In genomic region chr8:122997963-122998362, GRCm38 (mm10) we compare ENCODE assay signal across 25 mouse cellular contexts. TPM values are rescaled to one million over a fixed set of nuclear protein-coding genes. Genes with fewer than 3 reads are reported as not detected.
DNase-seq lines count a peak whose midpoint lies in the region; ATAC-seq lines count a peak whose summit lies in the region.
"Had no signal": no experiment of that assay in that cellular context is flagged by ENCODE, and none has a peak within 500 bp of the region (broad histone marks: within the 10 kb centered on the region; RNA-seq: fewer than 3 reads in every experiment).

No protein-coding gene starts in this region.

- peaks cover 55% of the 10 kb centered on the region for H3K4me1 ChIP-seq in heart, embryonic 13.5 days
- peaks cover 24% of the 10 kb centered on the region for H3K4me1 ChIP-seq in hindbrain, embryonic 13.5 days (replicated peaks)
- peaks cover 18% of the 10 kb centered on the region for H3K4me1 ChIP-seq in hindbrain, embryonic 14.5 days (replicated peaks; ENCODE audit: control insufficient read depth, insufficient read depth, low read length)
- H3K4me1 ChIP-seq in midbrain, embryonic 13.5 days (replicated peaks): peaks cover 26% of the 10 kb centered on the region

- H3K9me3 ChIP-seq in heart, embryonic 13.5 days: no peaks in the 10 kb centered on the region
- no peaks in the 10 kb centered on the region for H3K9me3 ChIP-seq in hindbrain, embryonic 13.5 days
- no peaks in the 10 kb centered on the region for H3K9me3 ChIP-seq in hindbrain, embryonic 14.5 days (ENCODE audit: control insufficient read depth, low read length)
- no peaks in the 10 kb centered on the region for H3K9me3 ChIP-seq in midbrain, embryonic 13.5 days
- H3K9me3 ChIP-seq: heart, embryonic 12.5 days; intestine, embryonic 15.5 days had no signal

- ATAC-seq in heart, embryonic 13.5 days (ENCODE audit: extremely low read depth, insufficient number of reproducible peaks, low FRiP score, low TSS enrichment): no peak
- no peak for ATAC-seq in hindbrain, embryonic 13.5 days (ENCODE audit: low FRiP score)
- ATAC-seq in hindbrain, embryonic 14.5 days (ENCODE audit: low FRiP score): no peak
- ATAC-seq in midbrain, embryonic 13.5 days: no peak
- ATAC-seq: CD4-positive, CD25-positive, alpha-beta regulatory T cell, adult 4 months; forebrain, embryonic 14.5 days; forebrain, postnatal 0 days; hindbrain, embryonic 16.5 days; intestine, embryonic 15.5 days; Patski had no signal

- no peak overlapping the region for H3K4me2 ChIP-seq in heart, embryonic 13.5 days
- no peak overlapping the region for H3K4me2 ChIP-seq in hindbrain, embryonic 13.5 days
- no peak overlapping the region for H3K4me2 ChIP-seq in hindbrain, embryonic 14.5 days (replicated peaks)
- no peak overlapping the region for H3K4me2 ChIP-seq in midbrain, embryonic 13.5 days (replicated peaks)
- H3K4me2 ChIP-seq: heart, embryonic 12.5 days; intestine, embryonic 15.5 days had no signal

- no peak for DNase-seq in heart, postnatal 25 days (ENCODE audit: low spot score)
- no peak for DNase-seq in hindbrain, embryonic 14.5 days (ENCODE audit: low spot score)
- DNase-seq in 3T3-L1 (ENCODE audit: low read depth, low spot score) (peak; percentile 65), NIH3T3 (ENCODE audit: low read depth) (peak; percentile 38)
- no peak for DNase-seq in thymus, postnatal 25 days
- DNase-seq: adrenal gland, postnatal 10 days; adrenal gland, postnatal 36 days; cerebellum, adult 18-20 months; cerebellum, adult 9-10 months; cerebellum, postnatal 14 days; forebrain, postnatal 0 days; gastrocnemius, adult 2 months; gastrocnemius, postnatal 14 days; heart, postnatal 10 days; heart, postnatal 4 days; kidney, adult 18-20 months had no signal

- intact Hi-C loops in heart, postnatal 25 days (cut with DNase I): loop anchor here (5.0 kb wide), 1 partner anchor 34 kb away; no protein-coding TSS in a partner anchor

- no peaks in the 10 kb centered on the region for H3K36me3 ChIP-seq in heart, embryonic 13.5 days
- H3K36me3 ChIP-seq in hindbrain, embryonic 13.5 days: no peaks in the 10 kb centered on the region
- no peaks in the 10 kb centered on the region for H3K36me3 ChIP-seq in hindbrain, embryonic 14.5 days (replicated peaks; ENCODE audit: control insufficient read depth, insufficient read depth)
- no peaks in the 10 kb centered on the region for H3K36me3 ChIP-seq in midbrain, embryonic 13.5 days
- H3K36me3 ChIP-seq: heart, embryonic 12.5 days; intestine, embryonic 15.5 days had no signal

- WGBS in heart, embryonic 13.5 days: 53% methylated on average over 4 of the region's 4 CpGs
- WGBS in hindbrain, embryonic 13.5 days: 75% methylated on average over 4 of the region's 4 CpGs
- 80% methylated on average over 4 of the region's 4 CpGs for WGBS in hindbrain, embryonic 14.5 days
- WGBS in midbrain, embryonic 13.5 days: 76% methylated on average over 4 of the region's 4 CpGs

- no peak overlapping the region for H3K4me3 ChIP-seq in heart, embryonic 13.5 days
- H3K4me3 ChIP-seq in hindbrain, embryonic 13.5 days: no peak overlapping the region
- H3K4me3 ChIP-seq in hindbrain, embryonic 14.5 days (replicated peaks; ENCODE audit: low read length): no peak overlapping the region
- no peak overlapping the region for H3K4me3 ChIP-seq in midbrain, embryonic 13.5 days (replicated peaks)
- H3K4me3 ChIP-seq: gastrocnemius, adult 2 months; heart, embryonic 12.5 days; intestine, embryonic 15.5 days had no signal

- peak overlapping the region; percentile 52; the same call in 1 of the 2 replicates for H3K9ac ChIP-seq in heart, embryonic 13.5 days
- no peak overlapping the region for H3K9ac ChIP-seq in hindbrain, embryonic 13.5 days
- H3K9ac ChIP-seq in hindbrain, embryonic 14.5 days: no peak overlapping the region
- H3K9ac ChIP-seq in midbrain, embryonic 13.5 days (replicated peaks): no peak overlapping the region
- H3K9ac ChIP-seq: forebrain, postnatal 0 days; heart, embryonic 12.5 days; intestine, embryonic 15.5 days had no signal

- no peaks in the 10 kb centered on the region for H3K27me3 ChIP-seq in heart, embryonic 13.5 days (replicated peaks)
- H3K27me3 ChIP-seq in hindbrain, embryonic 13.5 days: no peaks in the 10 kb centered on the region
- no peaks in the 10 kb centered on the region for H3K27me3 ChIP-seq in hindbrain, embryonic 14.5 days (ENCODE audit: control insufficient read depth, insufficient read depth, low read length)
- no peaks in the 10 kb centered on the region for H3K27me3 ChIP-seq in midbrain, embryonic 13.5 days
- H3K27me3 ChIP-seq: heart, embryonic 12.5 days; intestine, embryonic 15.5 days; Patski had no signal

- peak overlapping the region; percentile 20; the same call in 1 of the 2 replicates for H3K27ac ChIP-seq in heart, embryonic 13.5 days (replicated peaks)
- H3K27ac ChIP-seq in hindbrain, embryonic 13.5 days: 0 out of 2 replicates have a peak overlapping the region, but pooled peaks have one; percentile 8
- no peak overlapping the region for H3K27ac ChIP-seq in hindbrain, embryonic 14.5 days
- H3K27ac ChIP-seq in midbrain, embryonic 13.5 days: no peak overlapping the region
- H3K27ac ChIP-seq: gastrocnemius, adult 2 months; intestine, embryonic 15.5 days had no signal

RNA-seq across cellular contexts. Expression of gene Ankrd11, which starts 44.1 kb away (rescaled TPM):
- 18.8 and 20.3 TPM in 2 replicates for polyA plus RNA-seq in heart, embryonic 13.5 days (2015; fragmentation: Nextera tagmentation; extraction: Ambion mirVana)
- 10 to 100 TPM; 63.7 to 73.0 TPM for total RNA-seq in heart, postnatal 25 days (2021)
- polyA plus RNA-seq in hindbrain, embryonic 13.5 days (2015; fragmentation: Nextera tagmentation; extraction: Ambion mirVana): 29.9 and 30.7 TPM in 2 replicates
- polyA plus RNA-seq in hindbrain, embryonic 14.5 days (2014; fragmentation: Nextera tagmentation; extraction: Ambion mirVana): 45.3 and 49.9 TPM in 2 replicates
- 32.3 and 34.4 TPM in 2 replicates for polyA plus RNA-seq in midbrain, embryonic 13.5 days (2015; fragmentation: Nextera tagmentation; extraction: Ambion mirVana)

Comparison
In these comparisons a context has a peak if more than half of its experiments do, and no peak if none do; other contexts are left out.
1. H3K27ac ChIP-seq: peak in heart, embryonic 13.5 days (single experiment) and hindbrain, embryonic 13.5 days (single experiment); none in hindbrain, embryonic 14.5 days (single experiment) and midbrain, embryonic 13.5 days (single experiment).
2. DNase-seq: peak in 3T3-L1 (single experiment) and NIH3T3 (single experiment); none in heart, postnatal 25 days (single experiment), hindbrain, embryonic 14.5 days (single experiment) and thymus, postnatal 25 days (single experiment).